Mouse (Mus musculus): ENCODE results near the gene Olfr877. TPM values are rescaled to one million over a fixed set of nuclear protein-coding genes. Genes with fewer than 3 reads are reported as not detected.

Gene Olfr877
- polyA plus RNA-seq (2012; ENCODE audit: insufficient read depth, insufficient read length, low replicate concordance, missing spikeins) = not detected in 2 replicates

- Histone ChIP-seq H3K4me1 (ENCODE audit: control insufficient read depth, insufficient read depth, low read length) (no peaks in the 10 kb centered on the region), H3K4me3 (ENCODE audit: insufficient read depth, low read depth, low read length) (no peak within 1 kb of the TSS), H3K27ac (ENCODE audit: insufficient read depth, low read depth, low read length) (no peak within 1 kb of the TSS)
- TF ChIP-seq CTCF (IDR thresholded peaks at IDR 0.05; ENCODE audit: insufficient read depth, low read depth, low read length) (no peak), POLR2A (IDR thresholded peaks at IDR 0.05; ENCODE audit: insufficient read depth, low read depth, low read length) (no peak)
- WGBS = 58% methylated on average over 4 of the region's 4 CpGs
These were observed at the start of gene Olfr877 for GRCm38 (mm10) chr9:37853969-37854368. TSS of gene Olfr877 (plus strand) at chr9:37854269.

DNA sequence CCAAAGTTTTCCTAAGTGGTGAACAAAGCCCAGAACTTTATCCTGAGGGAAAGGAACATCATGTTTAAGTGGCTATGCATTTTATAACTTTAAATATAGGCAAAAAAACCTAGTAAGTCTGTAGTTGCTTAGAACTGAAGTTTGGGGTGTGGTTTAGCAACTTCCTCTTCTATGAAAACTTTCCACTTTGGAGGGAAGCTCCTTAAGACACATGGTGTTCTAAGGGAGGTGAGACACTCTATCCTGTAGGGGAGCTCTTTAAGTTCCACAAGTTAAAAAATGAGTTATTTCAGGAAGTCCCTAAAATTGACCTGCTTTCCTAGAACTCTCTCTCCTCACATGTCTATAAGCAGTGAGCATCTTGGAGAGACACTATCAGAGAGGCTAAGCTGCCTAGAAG lies 46.8 kb upstream of the Olfr877 start:
- H3K4me3 ChIP-seq (ENCODE audit: insufficient read depth, low read depth, low read length) = no peak overlapping the region
- no peak overlapping the region for H3K27ac ChIP-seq (ENCODE audit: insufficient read depth, low read depth, low read length)
- no peaks in the 10 kb centered on the region for H3K4me1 ChIP-seq (ENCODE audit: control insufficient read depth, insufficient read depth, low read length)
- no peak for TF ChIP-seq CTCF (IDR thresholded peaks at IDR 0.05; ENCODE audit: insufficient read depth, low read depth, low read length)
- TF ChIP-seq POLR2A (IDR thresholded peaks at IDR 0.05; ENCODE audit: insufficient read depth, low read depth, low read length) = no peak

GRCm38 (mm10) chr9:37808456-37808855 lies 45.6 kb upstream of the Olfr877 start:
- Histone ChIP-seq H3K4me3 (ENCODE audit: insufficient read depth, low read depth, low read length) (no peak overlapping the region), H3K27ac (ENCODE audit: insufficient read depth, low read depth, low read length) (no peak overlapping the region), H3K4me1 (ENCODE audit: control insufficient read depth, insufficient read depth, low read length) (no peaks in the 10 kb centered on the region)
- WGBS = 91% methylated on average over 3 of the region's 3 CpGs
- TF ChIP-seq POLR2A (IDR thresholded peaks at IDR 0.05; ENCODE audit: insufficient read depth, low read depth, low read length) (no peak), CTCF (IDR thresholded peaks at IDR 0.05; ENCODE audit: insufficient read depth, low read depth, low read length) (no peak)

DNA sequence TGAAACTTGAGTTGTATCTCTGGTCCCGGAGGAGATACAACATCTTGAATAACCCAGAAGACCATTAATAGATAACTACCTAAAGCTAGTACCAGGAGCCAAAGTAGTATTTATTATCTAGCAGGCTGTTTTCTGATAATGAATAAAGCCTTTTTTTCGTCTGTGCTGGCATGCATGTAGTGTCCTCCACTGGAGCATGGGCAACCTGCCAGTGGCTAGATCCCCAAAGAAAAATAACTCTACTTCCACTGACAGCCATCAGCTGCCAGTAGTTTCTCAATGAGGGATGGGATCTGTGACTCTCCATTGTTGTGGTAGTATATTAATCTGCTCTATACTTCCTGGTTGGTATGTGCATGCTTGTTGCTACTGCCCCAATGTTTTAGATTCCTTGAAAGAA lies 45.1 kb upstream of the Olfr877 start:
- Histone ChIP-seq H3K4me1 (ENCODE audit: control insufficient read depth, insufficient read depth, low read length) (no peaks in the 10 kb centered on the region), H3K4me3 (ENCODE audit: insufficient read depth, low read depth, low read length) (no peak overlapping the region), H3K27ac (ENCODE audit: insufficient read depth, low read depth, low read length) (no peak overlapping the region)
- TF ChIP-seq CTCF (IDR thresholded peaks at IDR 0.05; ENCODE audit: insufficient read depth, low read depth, low read length) (no peak), POLR2A (IDR thresholded peaks at IDR 0.05; ENCODE audit: insufficient read depth, low read depth, low read length) (no peak)
- 53% methylated on average over 2 of the region's 2 CpGs for WGBS

- no peak overlapping the region for H3K4me3 ChIP-seq (ENCODE audit: insufficient read depth, low read depth, low read length)
- no peaks in the 10 kb centered on the region for H3K4me1 ChIP-seq (ENCODE audit: control insufficient read depth, insufficient read depth, low read length)
- no peak for TF ChIP-seq CTCF (IDR thresholded peaks at IDR 0.05; ENCODE audit: insufficient read depth, low read depth, low read length)
- no peak for TF ChIP-seq POLR2A (IDR thresholded peaks at IDR 0.05; ENCODE audit: insufficient read depth, low read depth, low read length)
- no peak overlapping the region for H3K27ac ChIP-seq (ENCODE audit: insufficient read depth, low read depth, low read length)
- WGBS = 46% methylated on average over 3 of the region's 3 CpGs
These were observed 39.4 kb upstream of the Olfr877 start for GRCm38 (mm10) chr9:37814696-37815095.

GRCm38 (mm10) chr9:37829881-37830280 lies 24.2 kb upstream of the Olfr877 start:
- TF ChIP-seq POLR2A (IDR thresholded peaks at IDR 0.05; ENCODE audit: insufficient read depth, low read depth, low read length) = no peak
- no peak for TF ChIP-seq CTCF (IDR thresholded peaks at IDR 0.05; ENCODE audit: insufficient read depth, low read depth, low read length)
- no peak overlapping the region for H3K27ac ChIP-seq (ENCODE audit: insufficient read depth, low read depth, low read length)
- H3K4me1 ChIP-seq (ENCODE audit: control insufficient read depth, insufficient read depth, low read length) = no peaks in the 10 kb centered on the region
- no peak overlapping the region for H3K4me3 ChIP-seq (ENCODE audit: insufficient read depth, low read depth, low read length)

- 74% methylated on average over 1 of the region's 1 CpGs for WGBS
- Histone ChIP-seq H3K4me3 (ENCODE audit: insufficient read depth, low read depth, low read length) (no peak overlapping the region), H3K4me1 (ENCODE audit: control insufficient read depth, insufficient read depth, low read length) (no peaks in the 10 kb centered on the region), H3K27ac (ENCODE audit: insufficient read depth, low read depth, low read length) (no peak overlapping the region)
- TF ChIP-seq POLR2A (IDR thresholded peaks at IDR 0.05; ENCODE audit: insufficient read depth, low read depth, low read length) (no peak), CTCF (IDR thresholded peaks at IDR 0.05; ENCODE audit: insufficient read depth, low read depth, low read length) (no peak)
These were observed 20.7 kb upstream of the Olfr877 start for GRCm38 (mm10) chr9:37833341-37833740.

- Histone ChIP-seq H3K27ac (ENCODE audit: insufficient read depth, low read depth, low read length) (no peak overlapping the region), H3K4me1 (ENCODE audit: control insufficient read depth, insufficient read depth, low read length) (no peaks in the 10 kb centered on the region), H3K4me3 (ENCODE audit: insufficient read depth, low read depth, low read length) (no peak overlapping the region)
- 85% methylated on average over 2 of the region's 2 CpGs for WGBS
- TF ChIP-seq CTCF (IDR thresholded peaks at IDR 0.05; ENCODE audit: insufficient read depth, low read depth, low read length) = no peak
- no peak for TF ChIP-seq POLR2A (IDR thresholded peaks at IDR 0.05; ENCODE audit: insufficient read depth, low read depth, low read length)
These were observed 4.8 kb upstream of the Olfr877 start for GRCm38 (mm10) chr9:37849267-37849666.

DNA sequence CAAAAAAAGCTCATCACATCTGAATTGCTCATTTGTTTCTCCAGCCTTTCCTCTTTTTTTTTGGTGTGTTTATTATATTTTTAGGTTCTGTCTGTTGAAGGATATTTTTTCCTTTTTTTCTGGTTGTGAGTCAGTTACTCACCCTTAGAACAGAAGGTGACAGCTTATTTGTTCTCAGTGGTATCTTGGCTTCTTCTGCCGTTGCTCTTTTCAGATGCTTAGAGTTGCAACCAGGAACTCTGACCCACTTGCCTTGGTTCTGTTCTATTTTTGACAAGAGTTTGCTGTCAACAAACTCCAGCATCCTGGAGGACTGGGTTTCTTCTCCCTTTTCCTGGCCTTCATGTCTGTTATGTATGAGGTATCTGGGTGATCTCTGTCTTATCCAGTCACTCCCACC lies 9.3 kb downstream of the Olfr877 start:
- TF ChIP-seq CTCF (IDR thresholded peaks at IDR 0.05; ENCODE audit: insufficient read depth, low read depth, low read length) = no peak
- no peak for TF ChIP-seq POLR2A (IDR thresholded peaks at IDR 0.05; ENCODE audit: insufficient read depth, low read depth, low read length)
- Histone ChIP-seq H3K4me3 (ENCODE audit: insufficient read depth, low read depth, low read length) (no peak overlapping the region), H3K4me1 (ENCODE audit: control insufficient read depth, insufficient read depth, low read length) (no peaks in the 10 kb centered on the region), H3K27ac (ENCODE audit: insufficient read depth, low read depth, low read length) (peak overlapping the region; percentile 57; the same call in 1 of the 2 replicates)
- 13% methylated on average over 1 of the region's 1 CpGs for WGBS

DNA sequence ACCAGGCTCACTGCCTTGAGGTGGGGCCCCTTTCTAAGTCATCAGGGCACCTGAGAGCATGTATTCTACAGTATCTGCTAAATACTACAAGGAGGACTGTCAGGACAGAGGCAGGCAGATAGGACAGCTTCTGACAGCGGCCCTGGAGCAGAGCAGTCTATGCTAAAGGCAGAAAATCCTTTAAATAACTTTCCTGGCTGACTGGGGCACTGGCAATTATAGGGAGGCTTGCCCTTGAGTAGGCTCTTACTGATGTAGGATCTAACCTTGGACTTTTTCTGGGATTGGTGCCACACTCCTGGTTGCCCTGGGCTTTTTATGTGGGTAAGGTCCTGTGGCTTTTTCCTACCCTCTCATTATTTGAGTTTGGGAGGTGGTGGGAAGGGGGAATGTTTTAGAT lies 16.2 kb downstream of the Olfr877 start:
- Histone ChIP-seq H3K27ac (ENCODE audit: insufficient read depth, low read depth, low read length) (no peak overlapping the region), H3K4me1 (ENCODE audit: control insufficient read depth, insufficient read depth, low read length) (no peaks in the 10 kb centered on the region), H3K4me3 (ENCODE audit: insufficient read depth, low read depth, low read length) (no peak overlapping the region)
- no peak for TF ChIP-seq CTCF (IDR thresholded peaks at IDR 0.05; ENCODE audit: insufficient read depth, low read depth, low read length)
- TF ChIP-seq POLR2A (IDR thresholded peaks at IDR 0.05; ENCODE audit: insufficient read depth, low read depth, low read length) = no peak
- WGBS = 26% methylated on average over 1 of the region's 1 CpGs

Measured in olfactory bulb, adult 2 months (tissue).